Mouse (Mus musculus): ENCODE measurements around the gene Smim26. TPM values are rescaled to one million over a fixed set of nuclear protein-coding genes. Genes with fewer than 3 reads are reported as not detected.
A peak's percentile ranks its signal among the peaks of the same experiment; 100 is the strongest.

Gene Smim26
- polyA plus RNA-seq (2014; fragmentation: Nextera tagmentation; extraction: Ambion mirVana), result 57.4 and 77.1 TPM in 2 replicates

- peak within 1 kb of the TSS; percentile 61 for H3K9ac ChIP-seq
- peak within 1 kb of the TSS; percentile 62 for H3K4me2 ChIP-seq (replicated peaks)
- H3K4me3 ChIP-seq (replicated peaks; ENCODE audit: low read length), result peak within 1 kb of the TSS; percentile 50
- no peaks in the 10 kb centered on the region for H3K27me3 ChIP-seq (ENCODE audit: control insufficient read depth, insufficient read depth, low read length)
- H3K36me3 ChIP-seq (replicated peaks; ENCODE audit: control insufficient read depth, insufficient read depth), result peaks cover 11% of the 10 kb centered on the region
- 0 out of 2 replicates have a peak, but pooled peaks cover 3% of the 10 kb centered on the region for H3K4me1 ChIP-seq (replicated peaks; ENCODE audit: control insufficient read depth, insufficient read depth, low read length)
- no peaks in the 10 kb centered on the region for H3K9me3 ChIP-seq (ENCODE audit: control insufficient read depth, low read length)
- no peak within 1 kb of the TSS for H3K27ac ChIP-seq
- peak; percentile 80 for DNase-seq (ENCODE audit: low spot score)
- peak; percentile 97 for ATAC-seq (ENCODE audit: low FRiP score)
- WGBS, result 3% methylated on average over 31 of the region's 31 CpGs
These were observed at the start of gene Smim26 for GRCm38 (mm10) chr2:144593951-144594651. TSS of gene Smim26 (plus strand) at chr2:144594054.

DNA sequence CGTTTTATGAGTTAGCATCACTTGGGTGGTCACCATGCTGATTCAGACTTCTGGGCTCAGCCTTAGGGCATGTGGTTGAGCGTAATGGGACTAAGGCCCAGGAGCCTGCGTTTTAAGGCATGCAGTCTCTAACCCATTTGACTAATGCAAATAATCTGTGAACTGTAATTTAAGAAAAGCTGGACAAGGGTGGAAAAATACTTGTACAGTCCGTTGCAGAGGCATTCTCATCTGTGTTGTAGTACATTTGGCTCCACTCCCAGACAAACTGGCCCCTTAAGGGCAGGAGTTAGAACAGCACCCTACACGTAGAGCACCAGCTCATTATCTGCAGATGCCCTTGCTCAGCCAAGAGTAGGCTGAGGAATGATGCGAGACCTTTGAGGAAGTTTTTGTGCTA is 49.2 kb upstream of the Smim26 start:
- Histone ChIP-seq H3K9me3 (ENCODE audit: control insufficient read depth, low read length) (no peaks in the 10 kb centered on the region), H3K36me3 (replicated peaks; ENCODE audit: control insufficient read depth, insufficient read depth) (peaks cover 84% of the 10 kb centered on the region), H3K4me2 (replicated peaks) (no peak overlapping the region), H3K4me1 (replicated peaks; ENCODE audit: control insufficient read depth, insufficient read depth, low read length) (no peaks in the 10 kb centered on the region), H3K27me3 (ENCODE audit: control insufficient read depth, insufficient read depth, low read length) (no peaks in the 10 kb centered on the region), H3K4me3 (replicated peaks; ENCODE audit: low read length) (no peak overlapping the region), H3K9ac (no peak overlapping the region), H3K27ac (no peak overlapping the region)
- ATAC-seq (ENCODE audit: low FRiP score) (no peak), DNase-seq (ENCODE audit: low spot score) (no peak)
- 88% methylated on average over 6 of the region's 6 CpGs for WGBS

GRCm38 (mm10) chr2:144545061-144545460 is 48.8 kb upstream of the Smim26 start:
- no peaks in the 10 kb centered on the region for H3K27me3 ChIP-seq (ENCODE audit: control insufficient read depth, insufficient read depth, low read length)
- ATAC-seq (ENCODE audit: low FRiP score) (no peak), DNase-seq (ENCODE audit: low spot score) (no peak)
- WGBS, result 91% methylated on average over 2 of the region's 2 CpGs
- no peak overlapping the region for H3K4me2 ChIP-seq (replicated peaks)
- H3K9ac ChIP-seq, result no peak overlapping the region
- no peak overlapping the region for H3K27ac ChIP-seq
- no peaks in the 10 kb centered on the region for H3K9me3 ChIP-seq (ENCODE audit: control insufficient read depth, low read length)
- H3K36me3 ChIP-seq (replicated peaks; ENCODE audit: control insufficient read depth, insufficient read depth), result peaks cover 80% of the 10 kb centered on the region
- no peak overlapping the region for H3K4me3 ChIP-seq (replicated peaks; ENCODE audit: low read length)
- H3K4me1 ChIP-seq (replicated peaks; ENCODE audit: control insufficient read depth, insufficient read depth, low read length), result peaks cover 4% of the 10 kb centered on the region

GRCm38 (mm10) chr2:144545481-144545880 is 48.4 kb upstream of the Smim26 start:
- peaks cover 76% of the 10 kb centered on the region for H3K36me3 ChIP-seq (replicated peaks; ENCODE audit: control insufficient read depth, insufficient read depth)
- WGBS, result 58% methylated on average over 1 of the region's 1 CpGs

DNA sequence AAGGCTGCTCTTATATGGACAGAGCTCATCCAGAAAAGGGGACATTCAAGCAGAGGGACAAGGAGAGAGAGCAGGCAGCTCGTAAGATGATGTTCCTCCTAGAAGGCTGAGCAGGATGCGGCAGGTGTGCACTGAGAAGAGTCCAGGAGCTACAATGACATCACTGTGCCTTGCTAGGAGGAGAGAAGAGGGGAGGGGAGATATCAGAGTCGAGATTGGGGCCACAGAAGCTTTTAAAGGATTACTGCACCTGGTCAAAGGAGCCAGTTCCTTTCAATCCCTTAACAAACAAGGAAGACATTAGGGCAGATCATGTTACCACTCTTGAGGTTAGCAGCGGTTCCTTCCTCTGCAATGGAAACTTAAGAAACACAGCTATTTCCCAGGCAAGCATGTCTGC is 46.3 kb upstream of the Smim26 start:
- H3K9me3 ChIP-seq (ENCODE audit: control insufficient read depth, low read length), result no peaks in the 10 kb centered on the region
- H3K36me3 ChIP-seq (replicated peaks; ENCODE audit: control insufficient read depth, insufficient read depth), result peaks cover 61% of the 10 kb centered on the region
- no peak for DNase-seq (ENCODE audit: low spot score)
- ATAC-seq (ENCODE audit: low FRiP score), result no peak
- peaks cover 5% of the 10 kb centered on the region for H3K4me1 ChIP-seq (replicated peaks; ENCODE audit: control insufficient read depth, insufficient read depth, low read length)
- H3K4me2 ChIP-seq (replicated peaks), result no peak overlapping the region
- no peaks in the 10 kb centered on the region for H3K27me3 ChIP-seq (ENCODE audit: control insufficient read depth, insufficient read depth, low read length)
- H3K27ac ChIP-seq, result no peak overlapping the region
- H3K4me3 ChIP-seq (replicated peaks; ENCODE audit: low read length), result no peak overlapping the region
- WGBS, result 86% methylated on average over 4 of the region's 4 CpGs
- no peak overlapping the region for H3K9ac ChIP-seq

More at GRCm38 (mm10) chr2:144545481-144545880, 48.4 kb upstream of the Smim26 start:
- Histone ChIP-seq H3K4me1 (replicated peaks; ENCODE audit: control insufficient read depth, insufficient read depth, low read length) (peaks cover 5% of the 10 kb centered on the region), H3K9me3 (ENCODE audit: control insufficient read depth, low read length) (no peaks in the 10 kb centered on the region), H3K4me2 (replicated peaks) (no peak overlapping the region), H3K9ac (no peak overlapping the region), H3K27ac (no peak overlapping the region), H3K27me3 (ENCODE audit: control insufficient read depth, insufficient read depth, low read length) (no peaks in the 10 kb centered on the region), H3K4me3 (replicated peaks; ENCODE audit: low read length) (no peak overlapping the region)
- ATAC-seq (ENCODE audit: low FRiP score) (no peak), DNase-seq (ENCODE audit: low spot score) (no peak)

- H3K9ac ChIP-seq, result peak within 1 kb of the TSS; percentile 83
- peak within 1 kb of the TSS; percentile 55 for H3K4me3 ChIP-seq (replicated peaks; ENCODE audit: low read length)
- H3K27me3 ChIP-seq (ENCODE audit: control insufficient read depth, insufficient read depth, low read length), result no peaks in the 10 kb centered on the region
- peak; percentile 84 for DNase-seq (ENCODE audit: low spot score)
- peaks cover 31% of the 10 kb centered on the region for H3K36me3 ChIP-seq (replicated peaks; ENCODE audit: control insufficient read depth, insufficient read depth)
- peaks cover 10% of the 10 kb centered on the region for H3K4me1 ChIP-seq (replicated peaks; ENCODE audit: control insufficient read depth, insufficient read depth, low read length)
- ATAC-seq (ENCODE audit: low FRiP score), result peak; percentile 98
- H3K9me3 ChIP-seq (ENCODE audit: control insufficient read depth, low read length), result no peaks in the 10 kb centered on the region
- peak within 1 kb of the TSS; percentile 75 for H3K4me2 ChIP-seq (replicated peaks)
- 0% methylated on average over 17 of the region's 17 CpGs for WGBS
- H3K27ac ChIP-seq, result peak within 1 kb of the TSS; percentile 79
These were observed 43.3 kb upstream of the Smim26 start, which contains the start of gene Rbbp9 for GRCm38 (mm10) chr2:144550529-144550928. TSS of gene Rbbp9 (minus strand) at chr2:144550869.

DNA sequence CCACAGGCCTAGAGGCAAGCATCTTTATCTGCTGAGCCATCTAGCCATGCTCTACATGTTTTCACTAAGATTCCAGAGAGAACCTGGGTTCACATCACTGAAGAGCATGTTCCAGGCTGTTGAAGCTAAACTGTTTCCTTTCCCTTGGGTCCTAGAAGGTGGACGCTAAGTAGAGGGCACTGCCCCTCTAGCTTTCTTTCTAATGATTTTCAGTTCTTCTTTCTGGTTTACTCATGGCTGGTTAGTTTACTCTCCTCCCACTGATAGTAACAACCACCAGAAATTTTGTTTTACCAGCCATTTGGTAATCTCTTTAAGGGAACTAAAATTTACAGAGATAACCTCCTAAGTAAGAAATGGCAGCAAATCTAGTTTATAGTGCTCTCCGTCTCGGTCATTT is 39.9 kb upstream of the Smim26 start:
- ATAC-seq (ENCODE audit: low FRiP score), result no peak
- WGBS, result 89% methylated on average over 3 of the region's 3 CpGs
- peaks cover 20% of the 10 kb centered on the region for H3K4me1 ChIP-seq (replicated peaks; ENCODE audit: control insufficient read depth, insufficient read depth, low read length)
- H3K9me3 ChIP-seq (ENCODE audit: control insufficient read depth, low read length), result no peaks in the 10 kb centered on the region
- H3K36me3 ChIP-seq (replicated peaks; ENCODE audit: control insufficient read depth, insufficient read depth), result no peaks in the 10 kb centered on the region
- H3K27me3 ChIP-seq (ENCODE audit: control insufficient read depth, insufficient read depth, low read length), result no peaks in the 10 kb centered on the region
- no peak overlapping the region for H3K27ac ChIP-seq
- DNase-seq (ENCODE audit: low spot score), result no peak
- no peak overlapping the region for H3K4me3 ChIP-seq (replicated peaks; ENCODE audit: low read length)
- no peak overlapping the region for H3K4me2 ChIP-seq (replicated peaks)
- no peak overlapping the region for H3K9ac ChIP-seq

- no peak for ATAC-seq (ENCODE audit: low FRiP score)
- H3K36me3 ChIP-seq (replicated peaks; ENCODE audit: control insufficient read depth, insufficient read depth), result peaks cover 13% of the 10 kb centered on the region; the same call in 1 of the 2 replicates
- WGBS, result 3% methylated on average over 14 of the region's 14 CpGs
- H3K27ac ChIP-seq, result peak overlapping the region; percentile 79
- no peaks in the 10 kb centered on the region for H3K27me3 ChIP-seq (ENCODE audit: control insufficient read depth, insufficient read depth, low read length)
- peak overlapping the region; percentile 71 for H3K4me3 ChIP-seq (replicated peaks; ENCODE audit: low read length)
- H3K9ac ChIP-seq, result peak overlapping the region; percentile 59
- DNase-seq (ENCODE audit: low spot score), result no peak
- peak overlapping the region; percentile 67 for H3K4me2 ChIP-seq (replicated peaks)
- H3K4me1 ChIP-seq (replicated peaks; ENCODE audit: control insufficient read depth, insufficient read depth, low read length), result peaks cover 15% of the 10 kb centered on the region
- no peaks in the 10 kb centered on the region for H3K9me3 ChIP-seq (ENCODE audit: control insufficient read depth, low read length)
These were observed 38.5 kb upstream of the Smim26 start for GRCm38 (mm10) chr2:144555286-144555819.

DNA sequence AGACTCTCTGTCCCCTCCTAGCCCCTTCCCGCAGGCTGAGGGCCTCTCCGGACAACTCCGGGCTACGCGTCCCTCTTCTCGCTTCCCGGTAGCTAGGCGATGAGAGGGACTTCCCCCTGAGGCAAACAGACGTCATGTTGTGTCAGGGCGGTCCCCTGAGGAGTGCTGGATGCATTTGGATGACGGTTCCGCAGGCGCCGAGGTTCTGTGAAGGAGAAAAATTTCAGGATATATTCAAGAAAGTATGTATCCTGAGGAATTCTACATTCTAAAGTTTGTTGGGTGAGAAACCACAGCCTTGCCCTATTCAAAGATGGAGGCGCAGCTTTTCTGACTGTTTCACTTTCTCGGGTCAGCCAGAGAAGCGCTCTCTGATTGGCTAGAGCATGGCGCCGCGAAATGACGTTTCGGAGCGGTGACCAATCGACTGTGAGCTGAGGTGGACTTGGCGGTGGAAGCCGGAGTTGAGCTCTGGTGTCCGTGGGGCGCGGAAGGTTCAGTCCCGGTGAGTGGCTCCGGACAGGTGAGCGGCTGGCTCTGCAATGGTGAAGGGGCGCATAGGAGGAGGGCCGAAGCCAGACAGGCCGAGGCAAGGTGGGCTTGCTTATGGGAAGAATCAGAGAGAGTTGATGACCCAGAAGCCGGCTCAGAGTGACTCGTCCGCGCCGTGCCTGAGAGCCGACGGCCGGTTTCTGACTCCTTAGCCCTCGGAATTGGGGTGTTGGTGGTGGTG is 37.9 kb upstream of the Smim26 start, which contains the start of gene Sec23b:
Gene Sec23b (plus strand): TSS at position 410 of the 733 bp plus-strand sequence.
- Histone ChIP-seq H3K27me3 (ENCODE audit: control insufficient read depth, insufficient read depth, low read length) (no peaks in the 10 kb centered on the region), H3K36me3 (replicated peaks; ENCODE audit: control insufficient read depth, insufficient read depth) (peaks cover 14% of the 10 kb centered on the region; the same call in 1 of the 2 replicates), H3K9ac (peak within 1 kb of the TSS; percentile 74), H3K4me3 (replicated peaks; ENCODE audit: low read length) (peak within 1 kb of the TSS; percentile 71), H3K9me3 (ENCODE audit: control insufficient read depth, low read length) (no peaks in the 10 kb centered on the region), H3K4me1 (replicated peaks; ENCODE audit: control insufficient read depth, insufficient read depth, low read length) (peaks cover 15% of the 10 kb centered on the region), H3K27ac (peak within 1 kb of the TSS; percentile 79), H3K4me2 (replicated peaks) (peak within 1 kb of the TSS; percentile 67)
- under 1% methylated on average over 44 of the region's 44 CpGs for WGBS
- peak; percentile 97 for DNase-seq (ENCODE audit: low spot score)
- peak; percentile 98 for ATAC-seq (ENCODE audit: low FRiP score)
